Mouse (Mus musculus): ENCODE measurements around the gene Gm3591. TPM values are rescaled to one million over a fixed set of nuclear protein-coding genes. Genes with fewer than 3 reads are reported as not detected.
"Not testable (repeated sequence)": the region's sequence is repeated elsewhere in the genome, so short reads cannot be mapped to it uniquely, and the experiment has no call there.

The Gm3591 gene
- polyA plus RNA-seq (2015; fragmentation: Nextera tagmentation; extraction: Ambion mirVana) = 6.2 and 8.0 TPM in 2 replicates

- H3K27me3 ChIP-seq; ATAC-seq (ENCODE audit: low FRiP score, low read depth); H3K27ac ChIP-seq (replicated peaks); H3K4me1 ChIP-seq (replicated peaks); H3K36me3 ChIP-seq; H3K4me2 ChIP-seq; H3K4me3 ChIP-seq; H3K9me3 ChIP-seq; H3K9ac ChIP-seq: not testable (repeated sequence)
- WGBS = no CpG with 5 or more reads among the region's 2 CpGs
Observed at GRCm38 (mm10) chr14:6412382-6412781, at the start of gene Gm3591. Gene Gm3591 (minus strand): TSS chr14:6412482.

- H3K4me1 ChIP-seq (replicated peaks); H3K4me3 ChIP-seq; H3K9ac ChIP-seq; H3K9me3 ChIP-seq; H3K27ac ChIP-seq (replicated peaks); H3K36me3 ChIP-seq; ATAC-seq (ENCODE audit: low FRiP score, low read depth); H3K27me3 ChIP-seq; H3K4me2 ChIP-seq: not testable (repeated sequence)
- no CpG with 5 or more reads among the region's 4 CpGs for WGBS
Observed at GRCm38 (mm10) chr14:6444511-6444910, 32.2 kb upstream of the Gm3591 start, which contains the start of gene Gm3594. Gene Gm3594 (minus strand): TSS chr14:6444611.

GRCm38 (mm10) chr14:6440774-6441173 lies 28.5 kb upstream of the Gm3591 start:
- not testable (repeated sequence) for H3K27me3 ChIP-seq; H3K9me3 ChIP-seq; H3K9ac ChIP-seq; ATAC-seq (ENCODE audit: low FRiP score, low read depth); H3K27ac ChIP-seq (replicated peaks); H3K4me1 ChIP-seq (replicated peaks); H3K4me3 ChIP-seq; H3K4me2 ChIP-seq; H3K36me3 ChIP-seq
- whole genome bisulfite sequencing = 86% methylated on average over 2 of the region's 4 CpGs

GRCm38 (mm10) chr14:6440206-6440605 lies 27.9 kb upstream of the Gm3591 start:
- not testable (repeated sequence) for H3K27me3 ChIP-seq; H3K9me3 ChIP-seq; H3K4me1 ChIP-seq (replicated peaks); H3K4me3 ChIP-seq; H3K36me3 ChIP-seq; H3K4me2 ChIP-seq; H3K9ac ChIP-seq; ATAC-seq (ENCODE audit: low FRiP score, low read depth); H3K27ac ChIP-seq (replicated peaks)
- 71% methylated on average over 1 of the region's 5 CpGs for WGBS

- peak overlapping the region; percentile 55 for H3K4me2 ChIP-seq
- H3K36me3 ChIP-seq; H3K9me3 ChIP-seq; H3K27me3 ChIP-seq; H3K4me1 ChIP-seq (replicated peaks); H3K9ac ChIP-seq; ATAC-seq (ENCODE audit: low FRiP score, low read depth); H3K27ac ChIP-seq (replicated peaks): not testable (repeated sequence)
- H3K4me3 ChIP-seq = peak overlapping the region; percentile 42
- 10% methylated on average over 21 of the region's 42 CpGs for WGBS
Observed at GRCm38 (mm10) chr14:6426766-6427165, 14.5 kb upstream of the Gm3591 start.

GRCm38 (mm10) chr14:6426353-6426752 lies 14.1 kb upstream of the Gm3591 start:
- H3K4me1 ChIP-seq (replicated peaks); H3K27ac ChIP-seq (replicated peaks); ATAC-seq (ENCODE audit: low FRiP score, low read depth); H3K36me3 ChIP-seq; H3K27me3 ChIP-seq; H3K9me3 ChIP-seq: not testable (repeated sequence)
- H3K4me2 ChIP-seq = peak overlapping the region; percentile 55
- H3K4me3 ChIP-seq = peak overlapping the region; percentile 42
- 18% methylated on average over 22 of the region's 22 CpGs for WGBS
- H3K9ac ChIP-seq = peak overlapping the region; percentile 35; the same call in 1 of the 2 replicates

GRCm38 (mm10) chr14:6390219-6390618 lies 22.1 kb downstream of the Gm3591 start, which contains the start of gene Gm16440:
Gene Gm16440 (minus strand): TSS chr14:6390319.
- not testable (repeated sequence) for H3K4me3 ChIP-seq; ATAC-seq (ENCODE audit: low FRiP score, low read depth); H3K27me3 ChIP-seq; H3K27ac ChIP-seq (replicated peaks); H3K4me2 ChIP-seq; H3K9ac ChIP-seq; H3K36me3 ChIP-seq; H3K9me3 ChIP-seq; H3K4me1 ChIP-seq (replicated peaks)
- WGBS = 90% methylated on average over 2 of the region's 4 CpGs

Other genes with a start within 250 kb of the Gm3591 start
- gene Gm21560, start 193.2 kb downstream of the Gm3591 start, polyA plus RNA-seq (2015; fragmentation: Nextera tagmentation; extraction: Ambion mirVana) = 0.08 TPM in 1 of 2 replicates, not detected in the other
- 8.1 and 8.2 TPM in 2 replicates for gene Gm3411, start 125.2 kb downstream of the Gm3591 start, polyA plus RNA-seq (2015; fragmentation: Nextera tagmentation; extraction: Ambion mirVana)
- not detected in 2 replicates for gene Gm21103, start 107.6 kb downstream of the Gm3591 start, polyA plus RNA-seq (2015; fragmentation: Nextera tagmentation; extraction: Ambion mirVana)
- gene Gm3618, start 68.8 kb downstream of the Gm3591 start, polyA plus RNA-seq (2015; fragmentation: Nextera tagmentation; extraction: Ambion mirVana) = not detected in 2 replicates
- 0.16 TPM in 1 of 2 replicates, not detected in the other for gene Gm16440, start 22.2 kb downstream of the Gm3591 start, polyA plus RNA-seq (2015; fragmentation: Nextera tagmentation; extraction: Ambion mirVana)
- gene Gm3594, start 32.1 kb upstream of the Gm3591 start, polyA plus RNA-seq (2015; fragmentation: Nextera tagmentation; extraction: Ambion mirVana) = not detected in 2 replicates
- not detected in 2 replicates for gene Gm8356, start 124.8 kb upstream of the Gm3591 start, polyA plus RNA-seq (2015; fragmentation: Nextera tagmentation; extraction: Ambion mirVana)
- 0.74 and 0.77 TPM in 2 replicates for gene Gm3629, start 178.1 kb upstream of the Gm3591 start, polyA plus RNA-seq (2015; fragmentation: Nextera tagmentation; extraction: Ambion mirVana)
- 0.55 TPM in 1 of 2 replicates, not detected in the other for gene Gm3460, start 209.9 kb upstream of the Gm3591 start, polyA plus RNA-seq (2015; fragmentation: Nextera tagmentation; extraction: Ambion mirVana)

Data from hindbrain, embryonic 15.5 days (tissue).